Mouse (Mus musculus) liver, embryonic 14.5 days (tissue): ENCODE results near the gene Gm9837.

ENCODE experiments used
- CTCF ChIP-seq: IDR thresholded peaks from 2 replicates; pipeline ENCODE4 v1.5.1; 2016; ENCODE audit warnings: antibody characterized with exemption, low read depth, control low read depth
- EP300 ChIP-seq: IDR thresholded peaks from 2 replicates; pipeline ENCODE4 v1.6.1; 2016; ENCODE audit warnings: antibody characterized with exemption, low read depth

GRCm38 (mm10) chr11:53458996-53459395, 11.3 kb downstream of the Gm9837 start:
- TF ChIP-seq CTCF, result no peak
- no peak for TF ChIP-seq EP300
